Comparison of ENCODE assay signal across 8 mouse cellular contexts in genomic region chr17:3326903-3327279, GRCm38 (mm10). TPM values are rescaled to one million over a fixed set of nuclear protein-coding genes. Genes with fewer than 3 reads are reported as not detected.
DNase-seq lines count a peak whose midpoint lies in the region; ATAC-seq and TF ChIP-seq lines count a peak whose summit lies in the region.

No protein-coding gene starts in this region.

- H3K79me2 ChIP-seq in liver, adult 2 months (ENCODE audit: control insufficient read depth, insufficient read depth, low read length): no peaks in the 10 kb centered on the region

- TF ChIP-seq POLR2A in liver, adult 2 months (IDR thresholded peaks at IDR 0.05; ENCODE audit: extremely low read depth, insufficient read depth, low read length): no peak

- H3K4me2 ChIP-seq in embryonic facial prominence, embryonic 13.5 days: peak overlapping the region; percentile 79
- H3K4me2 ChIP-seq in limb, embryonic 11.5 days (ENCODE audit: low read depth, severe bottlenecking): peak overlapping the region; percentile 90
- H3K4me2 ChIP-seq in neural tube, embryonic 15.5 days: peak overlapping the region; percentile 79

- H3K36me3 ChIP-seq in liver, adult 2 months (ENCODE audit: control insufficient read depth, insufficient read depth, low read length): no peaks in the 10 kb centered on the region
- H3K36me3 ChIP-seq in embryonic facial prominence, embryonic 13.5 days: no peaks in the 10 kb centered on the region
- no peaks in the 10 kb centered on the region for H3K36me3 ChIP-seq in limb, embryonic 11.5 days (ENCODE audit: control insufficient read depth, insufficient read depth, low read length)
- H3K36me3 ChIP-seq in neural tube, embryonic 15.5 days: no peaks in the 10 kb centered on the region

- no peak for DNase-seq in liver, adult 2 months (ENCODE audit: extremely low read depth, low read depth, low spot score)
- no peak for DNase-seq in liver
- no peak for DNase-seq in limb, embryonic 11.5 days (ENCODE audit: low spot score)
- no peak for DNase-seq in urinary bladder, postnatal 10 days (ENCODE audit: low spot score)
- no peak for DNase-seq in layer of hippocampus, postnatal 10 days (ENCODE audit: low spot score in 2 of 2)
- no peak for DNase-seq in cerebellum, postnatal 14 days

- H3K4me3 ChIP-seq in liver, adult 2 months (ENCODE audit: insufficient read depth, low read depth, low read length): peak overlapping the region; percentile 63
- H3K4me3 ChIP-seq in embryonic facial prominence, embryonic 13.5 days: peak overlapping the region; percentile 77
- peak overlapping the region; percentile 65 for H3K4me3 ChIP-seq in limb, embryonic 11.5 days (ENCODE audit: low read depth, low read length)
- peak overlapping the region; percentile 48 for H3K4me3 ChIP-seq in neural tube, embryonic 15.5 days (replicated peaks)

- H3K9me3 ChIP-seq in embryonic facial prominence, embryonic 13.5 days: no peaks in the 10 kb centered on the region
- no peaks in the 10 kb centered on the region for H3K9me3 ChIP-seq in limb, embryonic 11.5 days (ENCODE audit: control insufficient read depth, low read length)
- no peaks in the 10 kb centered on the region for H3K9me3 ChIP-seq in neural tube, embryonic 15.5 days (replicated peaks)

- WGBS in liver, adult 2 months: 5% methylated on average over 25 of the region's 25 CpGs
- WGBS in embryonic facial prominence, embryonic 13.5 days: 0% methylated on average over 25 of the region's 25 CpGs
- WGBS in limb, embryonic 11.5 days: 1% methylated on average over 25 of the region's 25 CpGs
- under 1% methylated on average over 25 of the region's 25 CpGs for WGBS in neural tube, embryonic 15.5 days

- peaks cover 6% of the 10 kb centered on the region for H3K27me3 ChIP-seq in liver, adult 2 months (ENCODE audit: control insufficient read depth, insufficient read depth, low read length)
- H3K27me3 ChIP-seq in embryonic facial prominence, embryonic 13.5 days: no peaks in the 10 kb centered on the region
- H3K27me3 ChIP-seq in limb, embryonic 11.5 days (ENCODE audit: control insufficient read depth, insufficient read depth, low read length): no peaks in the 10 kb centered on the region
- H3K27me3 ChIP-seq in neural tube, embryonic 15.5 days (replicated peaks): peaks cover 22% of the 10 kb centered on the region

- ATAC-seq in embryonic facial prominence, embryonic 13.5 days (ENCODE audit: insufficient number of reproducible peaks, insufficient read depth, low FRiP score, low TSS enrichment, low read depth): no peak
- ATAC-seq in limb, embryonic 11.5 days (ENCODE audit: insufficient number of reproducible peaks, low FRiP score, low TSS enrichment, low read depth): no peak
- ATAC-seq in neural tube, embryonic 15.5 days (ENCODE audit: low FRiP score): peak; percentile 11

- TF ChIP-seq CTCF in liver, adult 2 months (IDR thresholded peaks at IDR 0.05; ENCODE audit: low read depth, low read length): no peak

- peaks cover 6% of the 10 kb centered on the region for H3K4me1 ChIP-seq in liver, adult 2 months (ENCODE audit: control insufficient read depth, insufficient read depth, low read length)
- peaks cover 44% of the 10 kb centered on the region for H3K4me1 ChIP-seq in embryonic facial prominence, embryonic 13.5 days
- peaks cover 8% of the 10 kb centered on the region; the same call in 1 of the 2 replicates for H3K4me1 ChIP-seq in limb, embryonic 11.5 days (ENCODE audit: control insufficient read depth, insufficient read depth, low read length)
- peaks cover 28% of the 10 kb centered on the region for H3K4me1 ChIP-seq in neural tube, embryonic 15.5 days

- no peak overlapping the region for H3K27ac ChIP-seq in liver, adult 2 months (replicated peaks; ENCODE audit: insufficient read depth, low read depth, low read length)
- peak overlapping the region; percentile 83 for H3K27ac ChIP-seq in embryonic facial prominence, embryonic 13.5 days
- no peak overlapping the region for H3K27ac ChIP-seq in limb, embryonic 11.5 days (replicated peaks; ENCODE audit: low read depth, low read length)
- H3K27ac ChIP-seq in neural tube, embryonic 15.5 days (replicated peaks): 0 out of 2 replicates have a peak overlapping the region, but pooled peaks have one; percentile 15

- H3K9ac ChIP-seq in liver, adult 2 months (ENCODE audit: low read depth, low read length): peak overlapping the region; percentile 14; the same call in 1 of the 2 replicates
- H3K9ac ChIP-seq in embryonic facial prominence, embryonic 13.5 days: peak overlapping the region; percentile 83
- peak overlapping the region; percentile 74 for H3K9ac ChIP-seq in limb, embryonic 11.5 days (ENCODE audit: low read length)
- H3K9ac ChIP-seq in neural tube, embryonic 15.5 days (replicated peaks): peak overlapping the region; percentile 31

RNA-seq across cellular contexts. Expression of gene Tiam2, which starts 0.5 kb away (rescaled TPM):
- total RNA-seq in liver, adult 2 months (2014; rRNA removed): 5.0 and 5.2 TPM in 2 replicates
- polyA plus RNA-seq in liver, adult 2 months (2012; rRNA removed): 1.4 and 2.9 TPM in 2 replicates
- polyA plus RNA-seq in embryonic facial prominence, embryonic 13.5 days (2015; fragmentation: Nextera tagmentation; extraction: Ambion mirVana): 25.2 and 31.8 TPM in 2 replicates
- polyA plus RNA-seq in limb, embryonic 11.5 days (2014; fragmentation: Nextera tagmentation; extraction: Ambion mirVana): 8.3 and 8.4 TPM in 2 replicates
- polyA plus RNA-seq in neural tube, embryonic 15.5 days (2015; fragmentation: Nextera tagmentation; extraction: Ambion mirVana): 5.3 and 5.6 TPM in 2 replicates
- 10 to 100 TPM; 24.2 to 29.0 TPM for total RNA-seq in layer of hippocampus, postnatal 10 days (2021)

Comparison
In these comparisons a context has a peak if more than half of its experiments do, and no peak if none do; other contexts are left out.
1. H3K27ac ChIP-seq: peak in embryonic facial prominence, embryonic 13.5 days (single experiment) and neural tube, embryonic 15.5 days (single experiment); none in liver, adult 2 months (single experiment) and limb, embryonic 11.5 days (single experiment).
2. H3K9ac ChIP-seq: peak in every context shown above with its lines; median percentile 83 in embryonic facial prominence, embryonic 13.5 days; 74 in limb, embryonic 11.5 days; 31 in neural tube, embryonic 15.5 days; 14 in liver, adult 2 months.
3. Peak in every context shown above with its lines, with median percentiles within 50 percentile points of each other: H3K4me3 ChIP-seq and H3K4me2 ChIP-seq.